Mouse (Mus musculus): ENCODE results near the gene Iqcf1.
A peak's percentile ranks its signal among the peaks of the same experiment; 100 is the strongest.

Gene Iqcf1

DNA sequence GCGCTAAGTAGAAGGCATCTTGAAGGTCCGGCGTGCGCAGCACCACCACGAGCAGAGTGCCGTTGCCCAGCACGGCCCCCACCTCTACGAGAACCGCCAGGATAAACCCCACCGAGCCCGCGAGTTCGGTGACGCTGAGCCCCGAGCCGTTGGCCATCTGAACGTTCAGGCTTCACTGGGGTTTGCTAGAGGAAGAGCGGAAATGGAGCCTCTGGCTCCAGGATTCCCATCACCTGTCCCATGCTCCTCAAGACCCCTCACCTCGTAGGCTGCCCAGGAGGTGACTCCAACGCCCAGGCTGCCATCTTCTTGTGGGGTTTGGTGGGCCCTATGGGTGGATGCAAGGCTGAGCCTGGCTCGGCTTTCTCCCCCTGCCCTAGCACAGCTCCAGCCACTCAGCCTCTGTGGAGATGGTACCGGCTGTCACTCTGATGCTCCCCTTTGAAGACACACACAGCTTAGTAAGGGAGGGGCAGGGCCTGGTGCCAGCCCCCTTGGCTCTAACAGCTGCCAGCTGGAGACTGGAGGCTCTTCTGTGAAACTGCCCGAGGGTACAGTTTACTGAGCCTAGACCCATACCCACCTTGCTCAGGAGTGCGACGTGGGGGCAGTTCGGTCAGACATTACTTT lies 34.1 kb upstream of the Iqcf1 start, which contains the start of gene Gpr62:
TSS of gene Gpr62 (minus strand) at position 368 of the 630 bp plus-strand sequence.
- no peak for DNase-seq

DNA sequence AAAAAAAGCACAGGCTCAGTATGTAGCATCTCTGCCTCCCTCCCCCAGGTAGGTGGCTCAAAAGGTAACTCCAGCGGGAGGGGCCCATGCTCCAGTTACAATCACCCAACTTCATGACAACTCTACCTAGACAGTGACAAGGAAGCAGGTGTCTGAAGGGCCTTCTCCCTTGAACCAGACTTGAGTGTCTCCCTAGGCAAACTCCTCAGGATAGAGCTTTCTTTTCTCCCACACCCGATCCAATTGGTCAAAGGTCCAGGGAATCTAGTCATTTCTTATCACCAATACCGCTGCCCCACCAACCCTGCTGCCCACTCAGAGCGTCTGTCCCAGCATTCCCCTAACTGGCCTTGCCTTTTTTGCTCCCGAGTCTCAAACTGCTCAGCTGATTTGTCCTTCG lies 33.0 kb upstream of the Iqcf1 start:
- peak; percentile 1 for DNase-seq

DNA sequence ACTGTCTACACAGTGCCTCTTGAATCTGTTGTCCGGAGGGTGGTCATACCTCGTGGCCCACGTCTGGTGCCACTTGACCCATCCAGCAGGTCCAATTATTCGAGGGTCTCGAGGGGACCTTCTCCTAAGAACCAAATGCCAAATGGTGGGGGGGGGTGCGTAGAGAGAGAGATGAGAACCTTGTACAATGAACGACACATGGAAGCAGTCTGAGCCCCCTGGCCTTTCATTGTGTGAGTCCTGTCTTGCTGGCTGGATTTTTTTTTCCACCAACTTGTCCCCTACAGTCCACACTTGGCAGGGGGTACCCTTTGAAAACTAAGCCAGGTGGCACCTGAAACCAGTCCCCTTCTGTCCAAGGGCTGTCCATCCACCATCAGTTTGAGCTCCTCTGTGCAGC lies 32.0 kb upstream of the Iqcf1 start:
- DNase-seq, result peak; percentile 0

DNA sequence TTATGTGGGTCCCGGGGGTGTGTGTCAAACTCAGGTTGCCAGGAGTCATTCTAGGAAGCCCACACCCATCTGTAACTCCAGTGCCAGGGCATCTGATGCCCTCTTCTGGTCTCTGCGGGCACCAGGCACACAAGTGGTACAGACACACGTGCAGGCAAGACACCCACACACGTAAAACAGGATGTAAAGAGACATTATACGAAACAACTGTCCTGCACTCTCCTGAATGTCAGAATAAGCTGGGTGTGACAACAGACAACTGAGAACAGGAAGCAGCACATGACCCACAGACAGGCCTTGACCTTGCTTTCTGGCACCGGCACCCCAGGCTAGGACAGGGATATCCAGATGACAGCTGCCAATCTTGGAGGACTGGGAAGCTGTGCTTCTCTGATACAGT lies 30.4 kb upstream of the Iqcf1 start:
- no peak for DNase-seq

DNA sequence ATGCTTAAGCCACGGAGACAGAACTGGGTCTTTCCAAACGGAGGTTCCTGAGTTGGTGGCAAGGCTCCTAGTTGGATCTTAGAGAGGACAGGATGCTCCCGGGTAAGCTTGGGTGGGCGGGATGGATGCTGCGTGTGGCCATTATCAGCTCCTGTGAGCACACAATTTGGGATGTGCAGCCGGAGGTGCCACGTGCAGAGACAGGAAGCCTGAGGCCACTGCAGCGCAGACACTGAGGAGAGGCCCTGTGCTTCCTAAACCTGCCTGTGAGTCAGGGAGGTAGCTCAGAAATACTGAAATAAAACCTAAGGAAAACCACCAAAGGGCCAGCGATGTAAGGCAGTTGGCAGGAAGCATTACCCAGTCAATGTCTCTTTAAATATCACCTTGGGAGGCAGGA lies 30.0 kb upstream of the Iqcf1 start:
- no peak for DNase-seq

DNA sequence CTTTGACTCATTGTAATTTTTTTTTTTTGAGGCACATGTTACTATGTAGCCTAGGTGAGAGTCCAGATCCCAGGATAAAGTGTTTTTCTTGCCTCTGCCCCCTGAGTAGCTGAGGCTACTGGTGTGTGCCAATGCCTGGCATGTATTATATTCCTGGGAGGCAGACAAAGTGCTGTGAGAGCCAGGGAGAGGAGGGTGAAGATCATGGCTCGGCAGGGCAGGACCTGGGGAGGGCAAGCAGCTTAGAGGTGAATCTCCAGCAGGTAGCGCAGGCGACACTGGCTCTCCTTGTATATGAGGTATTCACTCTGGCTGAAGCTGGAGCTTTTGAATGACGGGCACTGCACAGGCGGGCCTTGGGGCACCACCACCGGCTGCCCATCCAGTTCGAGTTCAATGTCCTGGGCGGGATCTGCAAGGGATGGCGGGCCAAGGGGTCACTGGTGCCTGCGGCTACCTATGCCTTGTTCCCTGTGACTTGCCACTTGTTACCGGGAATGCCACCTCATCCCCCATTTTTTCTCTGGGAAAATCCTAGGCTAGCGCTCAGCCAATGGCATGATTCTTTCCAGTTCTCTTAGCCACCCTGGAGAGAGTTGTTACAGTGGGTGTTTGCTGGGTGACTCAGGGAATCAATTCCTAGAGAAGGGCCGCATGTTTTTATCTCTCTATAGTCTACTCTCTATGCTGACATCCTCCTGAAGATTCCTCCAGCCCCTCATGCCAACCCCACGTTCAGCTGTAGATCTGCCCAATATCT lies 28.6 kb upstream of the Iqcf1 start:
- DNase-seq, result peak; percentile 65

DNA sequence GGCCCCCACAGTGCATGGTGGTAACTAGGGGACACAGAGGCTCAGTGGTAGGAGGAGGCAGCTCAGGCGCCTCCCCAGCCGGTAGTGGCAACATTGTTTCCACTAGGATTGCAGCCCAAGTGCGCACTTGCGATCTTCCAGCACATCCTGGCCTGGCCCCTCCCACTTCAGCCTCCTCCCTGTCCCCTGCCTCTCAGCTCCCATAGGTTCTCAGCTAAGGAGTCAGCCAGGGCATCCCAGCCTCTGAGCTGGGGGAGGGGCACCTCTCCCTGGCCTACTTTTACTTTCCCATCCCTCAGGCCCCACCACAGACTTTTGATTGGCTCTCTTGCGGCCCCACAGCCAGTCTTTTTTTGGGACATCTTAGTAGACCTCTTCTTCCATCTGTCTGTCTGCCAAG lies 27.9 kb upstream of the Iqcf1 start:
- peak; percentile 75 for DNase-seq

DNA sequence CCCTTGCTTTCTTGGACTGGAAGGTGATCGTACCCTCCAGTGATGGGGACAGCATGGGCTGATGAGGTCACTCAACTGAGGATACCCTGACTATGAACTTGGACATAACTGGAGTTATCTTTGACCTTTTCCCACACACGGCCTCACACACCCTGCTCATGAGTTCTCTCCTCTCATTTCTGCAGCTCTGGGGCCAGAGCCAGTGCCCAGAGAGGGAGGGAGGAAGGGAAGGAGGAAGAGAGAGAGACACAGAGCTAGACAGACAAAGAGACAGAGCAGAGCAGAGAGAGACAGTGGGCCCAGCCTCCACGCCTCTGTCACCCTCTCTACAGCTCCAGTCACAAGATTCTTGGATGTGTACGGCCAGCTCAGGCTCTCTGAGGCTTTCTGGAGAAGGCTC lies 27.4 kb upstream of the Iqcf1 start:
- peak; percentile 51 for DNase-seq

DNA sequence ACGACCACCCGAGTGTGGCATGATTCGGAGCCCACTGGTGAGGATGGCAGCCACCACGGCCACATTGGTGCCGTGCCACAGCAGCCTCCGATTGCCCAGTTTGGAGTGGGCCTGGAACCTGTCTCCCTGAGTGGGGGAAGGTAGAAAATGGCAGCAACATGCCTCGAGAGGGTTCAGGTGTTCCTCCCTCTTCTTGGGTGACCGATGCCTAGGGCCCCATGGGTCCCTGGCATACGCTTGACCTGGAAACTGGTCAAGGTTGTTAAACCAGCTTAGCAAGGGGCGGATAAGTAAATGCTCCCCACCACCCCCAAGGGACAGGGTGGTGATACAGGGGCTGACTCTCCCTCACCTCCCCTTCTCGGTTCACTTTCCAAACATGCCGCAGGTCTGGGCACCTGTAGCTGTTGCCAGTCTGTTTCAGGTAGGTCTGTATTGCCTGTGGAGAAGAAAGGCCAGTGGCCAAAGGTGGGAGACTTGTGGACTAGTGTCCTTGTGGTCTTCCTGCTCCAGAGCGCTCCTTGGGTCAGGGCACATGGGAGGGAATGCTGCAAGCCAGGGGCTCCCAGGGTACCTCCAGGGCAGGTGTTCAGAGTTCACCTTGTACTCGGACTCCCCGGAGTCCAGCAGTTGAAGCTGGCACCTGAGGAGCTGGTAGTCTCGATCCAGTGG lies 26.6 kb upstream of the Iqcf1 start:
- DNase-seq, result peak; percentile 86

DNA sequence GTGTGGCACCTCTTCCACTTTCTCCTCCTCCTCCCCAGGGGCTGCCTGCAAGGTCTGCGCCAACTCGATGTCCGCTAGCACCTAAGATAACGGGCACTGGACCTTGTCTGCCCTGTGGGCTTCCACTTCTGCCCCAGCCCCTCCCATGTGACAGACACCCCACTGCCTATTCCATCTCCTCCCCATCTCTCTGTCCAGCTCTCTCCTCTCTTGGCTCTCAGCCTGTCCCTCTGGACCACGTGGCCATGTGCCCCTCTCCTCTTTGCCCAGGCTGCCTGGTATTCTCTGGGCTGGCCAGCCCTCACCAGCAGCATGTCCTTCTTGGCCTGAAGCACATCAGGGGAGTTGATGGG lies 26.0 kb upstream of the Iqcf1 start:
- DNase-seq, result no peak

DNA sequence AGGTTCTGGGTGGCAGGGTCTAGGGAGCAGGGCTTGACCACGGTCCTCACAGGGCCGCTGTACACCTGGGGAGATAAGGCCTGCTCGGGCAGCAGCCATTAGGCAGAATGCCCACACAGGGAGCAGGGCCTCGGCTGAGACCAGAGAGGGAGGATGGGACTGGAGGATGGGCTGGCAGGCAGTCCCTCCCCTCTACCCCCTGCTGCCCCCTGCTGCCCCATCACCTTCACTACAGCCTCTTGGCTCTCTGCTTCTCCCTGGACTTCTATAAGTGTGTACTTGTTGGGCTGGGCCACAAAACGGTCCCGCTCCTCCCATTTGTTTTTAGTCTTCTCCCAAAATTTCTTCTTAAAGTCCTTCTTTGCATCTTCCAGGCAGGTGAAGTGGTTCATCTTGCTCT lies 25.3 kb upstream of the Iqcf1 start:
- peak; percentile 79 for DNase-seq

DNA sequence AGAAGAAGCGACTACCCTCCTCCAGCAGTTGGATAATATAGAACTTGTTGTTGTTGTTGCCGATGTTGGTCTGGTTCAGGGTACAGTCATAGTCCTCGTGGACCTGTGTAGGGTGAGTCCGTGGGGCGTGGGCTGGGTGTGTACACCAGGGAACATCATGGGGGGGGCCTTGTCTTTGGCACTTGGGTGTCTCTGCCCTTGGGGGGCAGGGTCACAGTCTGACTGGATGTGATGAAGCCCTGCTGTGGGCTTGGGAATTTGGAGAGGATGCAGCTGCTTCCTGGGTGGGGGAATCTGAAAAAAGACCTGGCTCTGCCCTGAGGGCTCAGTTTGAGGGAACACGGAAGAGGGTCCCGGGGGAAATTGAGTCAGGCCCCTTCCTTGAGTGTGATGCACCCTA lies 24.7 kb upstream of the Iqcf1 start:
- DNase-seq, result peak; percentile 48

DNA sequence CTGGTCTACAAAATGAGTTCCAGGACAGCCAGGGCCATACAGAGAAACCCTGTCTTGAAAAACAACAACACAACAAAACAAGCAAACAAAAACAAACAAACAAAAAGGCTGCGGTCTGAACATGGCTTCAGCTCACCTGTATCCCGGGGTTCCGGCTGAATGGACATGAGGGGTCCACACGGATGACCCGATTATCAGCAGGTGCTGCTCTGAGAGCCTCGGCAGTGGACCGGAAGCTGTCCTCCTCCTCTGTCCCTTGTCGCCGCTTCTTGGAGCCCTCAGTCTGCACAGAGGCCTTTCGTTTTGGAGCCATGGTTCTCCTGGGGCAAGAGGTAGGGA lies 24.1 kb upstream of the Iqcf1 start, which contains the start of gene Rrp9:
TSS of gene Rrp9 (plus strand) at position 301 of the 339 bp plus-strand sequence.
- no peak for DNase-seq

DNA sequence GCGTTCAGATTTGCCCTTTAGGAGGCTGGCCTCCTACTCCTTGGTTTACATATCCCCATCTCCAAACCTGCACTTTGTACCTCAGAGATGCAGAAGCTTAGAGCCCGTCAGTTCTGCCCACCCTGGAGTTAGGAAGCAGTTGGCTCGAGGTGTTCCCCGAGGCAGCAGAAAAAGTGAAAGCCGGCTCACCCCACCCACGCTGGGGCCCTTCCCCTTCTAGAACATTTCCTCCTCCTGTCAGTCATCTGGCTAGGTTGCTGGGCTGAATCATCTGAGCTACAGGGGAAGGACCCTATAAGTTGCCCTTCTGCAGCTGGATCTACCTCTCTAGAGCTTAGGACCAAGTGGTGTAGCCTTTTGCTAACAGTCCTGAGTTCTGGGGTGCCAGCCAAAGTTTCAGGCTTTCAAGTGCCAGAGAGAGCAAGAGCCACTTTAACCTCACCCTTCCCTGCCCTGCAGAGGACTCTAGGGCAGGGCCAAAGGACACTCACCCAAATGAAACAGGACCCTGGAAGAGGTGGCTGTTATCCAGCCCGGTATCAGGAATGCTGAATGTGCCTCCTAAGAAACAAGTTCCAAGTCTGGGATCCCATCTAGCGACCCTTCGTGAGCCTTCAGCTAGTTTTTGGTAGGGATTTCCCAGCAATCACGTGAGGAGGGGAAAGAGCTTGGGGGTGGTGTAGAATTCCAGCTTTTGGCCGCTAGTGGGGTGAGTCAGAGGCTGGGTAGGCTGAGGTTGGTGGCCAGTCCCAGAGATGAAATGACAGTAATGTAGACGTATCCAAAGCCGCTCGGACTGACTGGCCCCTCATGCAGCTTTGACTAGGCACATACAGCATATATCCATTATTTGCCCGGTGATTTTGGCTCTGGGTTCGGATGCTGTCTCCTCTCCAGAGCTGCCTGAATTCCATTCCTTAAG lies 23.5 kb upstream of the Iqcf1 start:
- DNase-seq, result peak; percentile 89

DNA sequence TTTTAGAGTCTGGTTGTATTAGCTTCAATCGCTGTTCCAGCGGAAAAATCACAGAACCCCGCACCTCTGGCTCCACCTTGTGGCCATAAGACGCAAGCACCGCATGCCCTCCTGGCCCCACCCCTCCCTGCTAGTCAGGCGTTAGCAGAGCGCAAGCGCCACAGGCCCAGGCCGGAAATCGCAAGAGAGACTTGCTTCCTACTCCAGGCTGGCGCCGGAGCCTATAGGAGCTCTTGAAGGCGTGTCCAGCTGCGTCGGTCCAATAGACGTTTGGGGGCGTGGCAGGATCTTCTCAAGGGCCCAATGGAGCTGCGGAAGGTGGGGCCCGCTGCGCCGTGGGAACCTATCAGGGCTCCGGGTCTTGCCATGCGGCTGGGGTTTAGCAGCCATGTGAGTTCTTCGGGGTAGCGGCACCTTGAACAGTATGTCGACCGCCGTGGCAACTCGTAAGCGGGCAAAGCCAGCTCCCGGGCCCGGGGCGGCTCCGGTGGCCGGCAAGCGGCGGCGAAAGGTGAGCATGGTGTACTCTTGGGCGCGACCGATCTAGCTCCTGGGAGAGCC lies 22.8 kb upstream of the Iqcf1 start, which contains the start of gene Parp3:
TSS of gene Parp3 (minus strand) at position 26 of the 561 bp plus-strand sequence.
- peak; percentile 100 for DNase-seq

DNA sequence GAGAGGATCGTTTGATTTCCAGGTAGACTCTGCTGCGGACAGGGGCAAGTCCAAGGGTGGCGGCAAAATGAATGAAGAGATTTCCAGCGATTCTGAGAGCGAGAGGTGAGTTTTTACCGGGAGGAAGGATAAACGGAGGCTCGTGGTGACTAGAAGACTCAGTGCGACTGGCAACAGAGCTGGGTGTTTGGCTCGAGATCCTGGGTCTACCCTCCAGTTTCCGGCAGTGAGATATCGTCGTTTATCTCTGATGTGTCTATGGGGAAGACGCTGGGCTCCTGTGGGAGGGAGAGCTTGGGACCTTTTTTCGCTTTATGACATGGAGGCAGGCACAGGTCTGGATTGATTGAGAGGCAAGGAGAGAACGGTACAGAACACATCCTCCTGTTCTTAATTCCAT lies 22.1 kb upstream of the Iqcf1 start:
- DNase-seq, result no peak

DNA sequence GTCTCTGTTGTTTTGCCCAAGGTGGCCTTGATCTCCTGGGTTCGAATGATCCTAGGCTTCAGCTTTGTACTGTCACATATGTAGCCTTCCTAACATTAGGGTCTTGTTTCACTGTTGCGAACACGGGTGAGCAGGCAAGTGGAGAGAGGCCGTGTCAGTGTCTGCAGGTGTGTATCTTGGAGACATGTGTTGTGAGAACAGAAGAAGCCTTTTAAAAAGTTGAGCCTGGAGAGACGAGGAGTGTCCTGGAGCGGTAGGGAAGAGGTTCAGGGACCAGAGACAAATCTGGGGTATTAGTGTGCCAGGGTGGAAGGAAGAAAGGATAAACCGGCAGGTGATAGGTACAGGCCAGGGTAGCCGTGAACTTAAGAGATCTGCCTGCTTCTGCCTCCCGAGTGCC lies 21.7 kb upstream of the Iqcf1 start:
- DNase-seq, result no peak

DNA sequence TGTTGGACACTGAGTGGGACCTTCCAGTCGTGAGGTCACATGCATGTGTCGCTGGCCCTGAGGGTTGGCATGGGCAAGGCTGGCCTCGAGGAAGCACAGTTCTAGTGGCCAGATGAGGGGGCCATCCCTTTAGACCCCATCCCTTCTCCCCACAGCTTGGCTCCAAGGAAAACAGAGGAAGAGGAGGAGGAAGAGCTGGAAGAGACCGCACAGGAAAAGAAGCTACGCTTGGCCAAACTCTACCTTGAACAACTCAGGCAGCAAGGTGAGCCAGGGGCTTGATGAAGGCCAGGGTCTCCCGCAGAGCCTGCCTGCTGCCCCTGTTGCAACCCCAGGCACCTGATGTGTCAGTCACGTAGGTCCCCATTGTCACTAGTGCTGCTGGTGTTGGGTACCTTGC lies 19.2 kb upstream of the Iqcf1 start:
- no peak for DNase-seq

DNA sequence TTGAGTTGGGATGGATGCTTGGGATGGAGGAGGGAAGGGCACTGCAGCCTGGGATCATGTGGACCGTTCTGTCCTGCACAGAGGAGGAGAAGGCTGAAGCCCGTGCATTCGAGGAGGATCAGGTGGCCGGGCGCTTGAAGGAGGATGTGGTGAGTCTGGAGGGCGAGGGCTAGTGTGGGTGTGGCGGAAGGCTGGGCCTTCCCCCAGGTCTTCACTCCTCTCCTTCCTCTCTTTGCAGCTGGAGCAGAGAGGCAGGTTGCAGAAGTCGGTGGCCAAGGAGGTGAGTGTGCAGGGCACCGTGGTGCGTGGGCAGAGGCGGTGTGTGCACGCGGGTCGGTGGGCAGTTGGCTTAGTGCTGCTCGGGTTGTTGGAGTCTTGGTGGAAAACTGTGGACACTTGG lies 18.7 kb upstream of the Iqcf1 start:
- no peak for DNase-seq

DNA sequence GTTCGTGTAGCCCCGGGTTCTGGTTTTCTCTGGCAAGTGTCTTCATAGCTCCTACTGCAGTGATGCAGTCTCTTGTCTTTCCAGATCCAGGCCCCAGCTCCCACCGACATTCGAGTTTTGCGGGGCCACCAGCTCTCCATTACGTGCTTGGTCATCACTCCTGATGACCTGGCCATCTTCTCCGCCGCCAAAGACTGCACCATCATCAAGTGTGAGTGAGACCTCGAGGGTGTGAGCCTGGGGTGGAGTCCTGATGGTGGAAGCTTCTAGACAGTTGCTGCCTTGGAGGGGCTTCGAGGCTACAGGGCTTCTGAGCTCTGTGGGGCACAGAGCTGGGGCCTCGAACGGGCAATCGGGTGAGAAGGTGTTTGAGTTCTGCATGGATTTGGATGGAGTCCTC lies 18.1 kb upstream of the Iqcf1 start:
- DNase-seq, result no peak

DNA sequence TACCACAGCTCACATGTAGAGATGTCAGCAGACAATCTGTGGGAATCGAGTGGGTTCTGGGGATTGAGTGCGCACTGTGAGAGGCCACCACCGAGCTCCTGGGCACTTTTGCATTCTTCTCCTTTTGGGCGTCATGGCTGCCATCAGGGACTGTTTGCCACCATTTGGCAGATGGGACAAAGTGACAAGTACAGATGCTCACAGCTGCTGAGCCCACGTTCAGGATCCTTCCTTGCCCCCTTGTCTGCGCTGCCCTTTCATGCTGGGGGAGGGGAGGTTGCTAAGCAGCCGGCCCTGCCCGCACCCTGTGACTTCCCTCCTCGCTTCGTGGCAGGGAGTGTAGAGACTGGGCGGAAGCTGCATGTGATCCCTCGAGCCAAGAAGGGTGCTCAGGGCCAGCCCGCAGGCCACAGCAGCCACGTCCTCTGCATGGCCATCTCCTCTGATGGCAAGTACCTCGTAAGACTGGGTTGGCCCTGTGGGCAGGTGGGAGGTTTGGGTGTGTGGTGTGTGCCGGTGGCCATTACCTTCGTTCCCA lies 17.1 kb upstream of the Iqcf1 start:
- no peak for DNase-seq

DNA sequence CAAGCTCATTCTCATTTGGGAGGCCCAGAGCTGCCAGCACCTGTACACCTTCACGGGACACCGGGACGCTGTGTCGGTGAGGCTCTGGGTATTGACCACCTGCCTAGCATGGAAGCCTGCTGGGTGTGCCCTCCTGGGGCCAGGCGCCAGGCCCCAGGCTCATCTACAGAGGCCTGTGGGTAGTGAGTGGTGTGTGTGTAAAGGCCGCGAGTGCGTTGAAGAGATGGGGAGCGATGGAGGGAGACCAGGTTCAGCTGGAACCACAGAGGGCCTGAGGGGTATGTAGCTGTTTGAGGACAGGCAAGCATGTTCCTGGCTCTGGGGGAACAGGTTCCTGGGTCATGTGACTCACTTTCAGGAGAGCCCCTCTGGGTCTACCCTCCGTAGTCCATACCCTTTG lies 16.6 kb upstream of the Iqcf1 start:
- no peak for DNase-seq

DNA sequence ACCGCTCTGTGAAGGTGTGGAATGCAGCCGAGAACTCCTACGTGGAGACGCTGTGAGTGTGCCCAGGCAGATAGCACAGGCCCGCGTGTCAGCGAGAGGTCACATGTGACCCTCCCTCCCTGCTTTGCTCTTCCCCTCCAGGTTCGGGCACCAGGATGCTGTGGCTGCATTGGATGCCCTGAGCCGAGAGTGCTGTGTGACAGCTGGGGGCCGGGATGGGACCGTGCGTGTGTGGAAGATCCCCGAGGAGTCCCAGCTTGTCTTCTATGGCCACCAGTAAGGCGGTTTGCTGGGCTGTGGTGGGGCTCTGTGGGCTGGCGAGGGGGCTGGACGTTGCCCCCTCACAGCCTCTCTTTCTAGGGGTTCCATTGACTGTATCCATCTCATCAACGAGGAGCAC lies 16.2 kb upstream of the Iqcf1 start:
- DNase-seq, result no peak
